Mouse (Mus musculus): ENCODE measurements at regions not wholly inside any gene's neighbourhood (a gene's known extent, or its start where the extent isn't known, plus 50 kb on each side); places are given as distances from the start of the nearest gene placed in this dataset.

- peak in 1 of 2 experiments; percentile 8 for DNase-seq (ENCODE audit: low spot score in 2 of 2)
These were observed 63.1 kb downstream of the Gm11011 start for GRCm38 (mm10) chr2:169524429-169524828.

DNA sequence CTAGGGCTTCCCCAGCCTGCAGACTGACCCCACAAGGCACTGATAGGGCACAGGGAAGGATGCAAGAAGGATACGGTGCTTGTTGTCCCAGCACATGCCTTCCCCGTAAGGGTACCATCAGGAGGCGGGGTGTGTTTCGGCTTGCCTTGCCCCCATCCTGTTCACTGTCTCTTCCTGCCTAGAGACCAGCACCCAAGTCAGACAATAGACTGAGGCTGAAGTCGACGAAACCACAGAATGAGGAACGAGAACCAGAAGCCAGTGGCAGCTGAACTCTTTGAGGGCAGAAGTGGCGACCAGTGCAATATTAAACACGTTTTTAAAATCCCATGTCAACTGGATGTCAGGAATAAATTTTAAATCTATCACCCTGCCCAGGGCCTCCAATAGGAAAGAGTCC lies 67.6 kb downstream of the Gm11011 start:
- DNase-seq (ENCODE audit: low spot score in 2 of 2) = no peak

DNA sequence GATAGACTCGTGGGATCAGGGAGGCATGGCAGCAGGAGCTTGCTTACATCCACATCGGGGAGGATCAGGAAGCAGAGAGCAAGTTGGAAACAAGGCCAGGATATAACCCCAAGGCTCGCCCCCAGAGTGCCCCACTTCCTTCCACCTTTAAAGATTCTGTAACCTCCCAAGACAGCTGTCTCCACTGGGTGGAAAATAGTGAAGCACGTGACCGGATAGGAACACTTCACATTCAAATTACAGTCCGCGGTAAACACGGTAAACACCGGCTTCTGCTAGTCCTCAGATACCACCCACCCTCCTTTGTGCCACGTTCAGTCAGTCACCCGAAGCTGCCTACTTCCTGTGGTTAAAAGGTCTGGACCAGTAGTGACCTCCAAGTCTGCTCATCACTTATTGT lies 72.2 kb downstream of the Gm11011 start:
- DNase-seq (ENCODE audit: low spot score in 2 of 2) = no peak

DNA sequence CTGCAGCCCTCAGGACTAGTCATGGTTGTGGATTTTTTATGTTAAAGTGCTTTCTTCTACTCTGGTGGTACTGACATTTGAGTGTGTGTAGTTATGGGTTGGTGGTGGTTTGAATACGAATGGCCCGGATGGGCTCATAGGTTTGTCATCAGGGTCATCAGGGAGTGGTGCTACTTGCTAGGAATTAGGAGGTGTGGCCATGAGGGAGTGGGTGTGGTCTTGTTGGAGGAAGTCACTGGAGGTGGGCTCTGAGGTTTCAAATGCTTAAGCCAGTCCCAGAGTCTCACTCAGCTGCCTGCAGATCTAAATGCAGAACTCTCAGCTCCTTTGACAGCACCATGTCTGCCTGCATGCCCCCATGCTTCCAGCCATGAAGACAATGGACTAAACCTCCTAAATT lies 76.8 kb downstream of the Gm11011 start:
- DNase-seq (ENCODE audit: low spot score in 2 of 2) = no peak

GRCm38 (mm10) chr2:169509406-169509805 lies 78.1 kb downstream of the Gm11011 start:
- DNase-seq (ENCODE audit: low spot score in 2 of 2) = no peak

DNA sequence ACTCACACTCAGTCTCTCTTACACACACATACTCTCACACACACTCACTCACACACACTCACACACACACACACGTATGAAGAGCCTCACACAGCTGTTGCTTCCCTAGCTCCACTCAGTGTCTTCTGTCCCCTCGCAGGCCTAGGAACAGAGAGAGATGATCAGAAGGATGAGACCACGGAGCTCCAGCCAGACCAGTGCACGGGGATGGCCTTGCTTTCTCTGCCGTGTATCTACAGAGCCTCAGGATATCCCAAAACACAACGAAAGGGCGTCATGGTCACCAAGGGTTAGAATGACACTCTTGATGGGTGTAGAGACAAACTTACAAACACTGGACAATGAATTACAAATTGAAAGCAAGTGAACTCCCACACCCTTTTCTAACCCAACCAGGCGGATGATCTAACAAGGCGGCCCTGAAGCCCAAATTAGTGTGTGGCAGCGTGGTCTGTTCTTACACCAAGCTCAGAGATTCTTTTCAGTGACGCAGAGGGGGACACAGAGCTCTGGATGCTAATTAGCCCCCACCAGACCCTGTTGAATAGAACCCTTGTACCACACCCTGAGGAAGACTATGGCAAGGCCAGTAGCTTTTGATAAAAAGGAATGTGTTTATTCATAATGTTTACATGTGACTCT lies 83.0 kb downstream of the Gm11011 start:
- DNase-seq (ENCODE audit: low spot score in 2 of 2) = no peak

DNA sequence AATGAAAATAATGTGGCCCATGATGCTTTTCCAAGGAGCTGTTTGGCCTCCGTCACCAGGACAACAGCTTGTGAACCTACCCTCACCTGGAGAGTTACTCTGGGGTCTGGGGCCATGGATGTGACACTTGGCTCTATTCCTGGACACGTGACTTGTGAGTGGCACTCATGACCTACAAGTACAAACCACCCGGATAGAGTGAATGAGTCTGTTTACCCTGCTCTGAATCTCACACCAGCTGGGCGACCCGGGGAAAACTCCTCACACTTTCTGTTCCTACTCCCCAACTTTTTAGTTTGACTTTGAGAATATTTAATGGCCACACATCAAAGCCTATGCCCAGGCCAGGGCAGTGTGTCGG lies 84.0 kb downstream of the Gm11011 start:
- DNase-seq (ENCODE audit: low spot score in 2 of 2) = no peak

DNA sequence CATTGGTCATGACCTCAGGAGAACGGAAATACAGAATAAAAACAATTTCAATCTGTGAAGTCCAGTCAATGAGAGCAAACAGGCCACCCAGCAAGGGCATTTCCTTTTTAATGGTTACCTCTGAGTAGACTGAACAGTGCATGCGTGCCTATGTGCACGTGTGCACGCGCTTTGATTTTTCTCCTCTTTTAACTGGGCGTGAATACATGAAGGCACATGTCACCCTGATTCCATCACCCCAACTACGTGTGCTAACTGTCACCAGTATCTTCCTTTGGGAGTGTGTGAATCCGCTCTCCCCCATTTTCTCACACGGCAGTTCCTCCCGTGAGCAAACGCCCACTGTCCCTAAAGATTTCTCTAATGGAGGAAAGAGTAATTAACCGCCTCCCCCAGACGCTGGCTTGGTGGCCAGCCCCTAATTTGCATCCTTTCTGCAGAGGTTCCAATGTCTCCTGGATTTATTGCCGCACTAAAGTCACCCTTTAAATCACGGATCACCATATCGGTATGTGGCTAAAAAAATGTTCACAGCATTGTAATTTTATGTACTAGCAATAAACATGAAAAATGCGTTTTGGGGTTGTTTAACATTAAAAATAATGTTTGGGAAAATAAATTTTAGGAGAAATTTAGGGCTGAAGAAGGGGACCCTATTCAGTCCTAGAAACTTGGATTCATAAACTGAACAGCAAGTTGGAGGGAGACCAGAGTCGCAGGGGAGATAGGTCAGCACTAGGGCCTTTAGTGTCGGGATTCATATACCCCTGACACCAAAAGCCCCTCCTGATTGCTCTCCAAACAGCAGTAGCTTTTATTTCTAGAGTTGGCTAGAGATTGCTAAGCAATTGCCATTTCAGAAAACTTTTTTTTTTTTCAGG lies 84.6 kb downstream of the Gm11011 start:
- no peak for DNase-seq (ENCODE audit: low spot score in 2 of 2)

DNA sequence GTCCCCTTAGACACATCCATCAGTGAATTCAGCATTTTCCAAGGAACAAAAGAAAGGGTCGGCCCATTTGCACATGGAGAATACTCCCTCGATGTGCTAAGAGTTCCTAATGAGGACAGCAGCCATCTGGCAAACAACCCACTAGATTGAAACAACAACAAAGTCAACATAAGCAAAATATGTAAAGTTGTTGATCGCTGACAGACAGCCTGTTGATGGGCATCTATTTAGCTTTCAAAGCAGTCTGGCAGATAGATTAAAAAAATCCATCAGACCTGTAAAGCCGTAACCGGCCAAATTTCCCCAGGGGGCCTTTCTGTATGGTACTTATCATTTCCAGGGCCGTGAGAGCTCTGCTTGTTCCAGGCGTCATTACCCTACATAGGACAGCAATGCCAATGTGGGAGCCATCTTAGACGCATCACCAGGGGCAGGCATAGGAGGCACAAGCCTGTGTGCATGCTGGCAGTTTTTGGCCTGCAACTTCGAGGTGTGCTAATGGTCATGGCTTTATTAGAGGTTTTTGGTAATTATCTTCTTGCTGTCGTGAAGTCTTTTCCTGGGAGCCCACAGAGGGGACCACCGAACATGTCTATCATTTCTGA lies 85.7 kb downstream of the Gm11011 start:
- no peak for DNase-seq (ENCODE audit: low spot score in 2 of 2)

- no peak for DNase-seq (ENCODE audit: low spot score in 2 of 2)
These were observed 92.2 kb downstream of the Gm11011 start for GRCm38 (mm10) chr2:169495368-169495767.

GRCm38 (mm10) chr2:169494503-169495311 lies 92.8 kb downstream of the Gm11011 start:
- no peak for DNase-seq (ENCODE audit: low spot score in 2 of 2)

DNA sequence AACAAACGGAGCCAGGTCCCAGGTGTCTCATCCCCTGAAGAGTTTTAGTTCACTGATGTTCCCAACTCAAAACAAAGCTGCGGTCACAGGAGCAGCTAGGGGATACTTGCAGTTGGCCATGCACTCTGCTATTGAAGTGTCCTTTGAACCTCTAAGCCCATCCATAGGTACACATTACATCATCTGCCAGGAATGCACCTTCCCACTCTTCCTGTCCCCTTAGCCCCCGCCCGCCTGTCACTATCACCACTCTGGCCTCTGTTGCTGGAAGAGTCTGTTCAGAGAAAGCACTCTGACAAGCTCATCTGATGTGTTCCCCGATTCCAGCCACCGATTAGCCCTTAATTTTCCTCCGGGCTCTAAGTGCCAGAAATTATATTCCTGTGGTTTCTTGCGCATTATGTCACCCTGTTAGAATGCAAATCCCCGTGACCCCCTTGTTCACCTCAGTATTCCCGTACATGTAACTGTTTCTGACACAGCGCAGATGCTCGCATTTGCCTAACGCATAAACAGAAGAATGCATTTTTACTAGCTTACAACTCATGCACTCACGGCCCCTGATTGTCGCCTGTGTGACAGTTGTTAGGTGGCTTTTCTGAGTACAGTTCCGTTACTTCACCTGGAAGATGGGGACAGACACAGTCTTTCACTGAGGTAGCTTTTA lies 93.8 kb downstream of the Gm11011 start:
- no peak for DNase-seq (ENCODE audit: low spot score in 2 of 2)

GRCm38 (mm10) chr2:169483934-169484333 lies 103.6 kb downstream of the Gm11011 start:
- no peak for DNase-seq (ENCODE audit: low spot score in 2 of 2)

GRCm38 (mm10) chr2:169481731-169482465 lies 105.6 kb downstream of the Gm11011 start:
- no peak for DNase-seq (ENCODE audit: low spot score in 2 of 2)

- DNase-seq (ENCODE audit: low spot score in 2 of 2) = no peak
These were observed 113.0 kb downstream of the Gm11011 start for GRCm38 (mm10) chr2:169474418-169475112.

- no peak for DNase-seq (ENCODE audit: low spot score in 2 of 2)
These were observed 118.0 kb downstream of the Gm11011 start for GRCm38 (mm10) chr2:169469538-169469937.

DNA sequence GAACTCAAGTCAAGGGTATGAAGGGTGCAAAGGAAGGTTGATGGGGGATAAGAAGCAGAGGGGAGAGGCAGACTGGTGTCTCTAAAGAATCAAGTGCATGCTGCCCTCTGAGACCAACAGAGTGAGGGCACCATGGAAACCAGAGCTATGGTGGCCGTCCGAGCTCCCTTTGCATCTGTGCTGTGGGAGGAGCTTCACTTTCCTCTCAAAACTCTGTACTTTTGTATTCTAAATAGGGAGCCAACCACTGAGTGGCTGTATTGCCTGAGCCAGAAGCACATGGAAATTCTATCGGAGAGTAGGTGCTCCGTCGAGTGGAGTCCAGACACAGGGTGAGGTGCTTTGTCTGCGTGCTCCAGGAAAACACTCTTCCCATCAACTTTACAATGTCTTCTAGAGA lies 119.9 kb downstream of the Gm11011 start:
- DNase-seq (ENCODE audit: low spot score in 2 of 2) = no peak

DNA sequence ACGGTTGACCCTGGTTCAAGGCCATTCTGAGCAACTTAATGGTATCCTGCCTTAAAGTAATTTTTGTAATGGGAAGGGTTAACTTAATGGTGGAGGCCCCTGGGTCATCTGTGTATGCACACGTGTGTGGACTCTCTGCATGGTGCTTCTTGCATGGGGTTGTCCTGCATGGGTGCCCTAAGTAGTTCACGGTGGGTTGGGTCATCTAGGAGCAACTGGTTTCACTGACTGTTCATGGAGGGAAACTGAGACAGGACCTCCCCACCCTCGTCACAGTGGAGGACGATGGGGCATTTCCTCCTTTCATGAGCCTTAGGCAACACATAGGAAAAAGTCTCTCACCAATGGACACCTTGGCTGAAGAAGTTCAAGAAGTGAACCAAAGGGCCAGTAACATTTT lies 123.4 kb downstream of the Gm11011 start:
- DNase-seq (ENCODE audit: low spot score in 2 of 2) = no peak

GRCm38 (mm10) chr2:169461491-169462039 lies 126.0 kb downstream of the Gm11011 start:
- no peak for DNase-seq (ENCODE audit: low spot score in 2 of 2)

Measured in left cerebral cortex, adult 18-20 months (tissue).